ENCODE assay signal across 13 mouse cellular contexts in the genomic region with DNA sequence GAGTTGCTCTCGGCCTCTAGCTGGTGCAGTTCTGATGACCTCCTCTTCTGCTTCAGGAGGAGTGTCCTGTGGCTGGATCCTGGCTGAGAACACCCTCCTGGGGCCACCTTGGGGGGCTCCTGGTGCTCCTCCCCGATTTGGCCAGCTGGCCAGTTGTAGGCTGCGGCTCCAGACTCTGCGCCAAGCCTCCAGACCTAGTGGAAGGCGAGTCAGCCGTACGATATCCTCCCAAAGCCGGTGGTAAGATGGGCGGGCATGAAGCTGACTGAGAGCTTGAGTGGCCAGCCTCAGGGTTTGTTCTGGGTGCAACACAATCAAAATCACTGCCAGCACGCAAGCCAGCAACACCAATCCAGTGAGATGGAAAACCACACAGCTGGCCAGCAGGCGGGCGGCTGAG. TPM values are rescaled to one million over a fixed set of nuclear protein-coding genes. Genes with fewer than 3 reads are reported as not detected.
DNase-seq lines count a peak whose midpoint lies in the region; ATAC-seq and TF ChIP-seq lines count a peak whose summit lies in the region.
"Not testable (repeated sequence)": the region's sequence is repeated elsewhere in the genome, so short reads cannot be mapped to it uniquely, and the experiment has no call there.
"Had no signal": no experiment of that assay in that cellular context is flagged by ENCODE, and none has a peak within 500 bp of the region (broad histone marks: within the 10 kb centered on the region; RNA-seq: fewer than 3 reads in every experiment).

No protein-coding gene starts in this region.

- not testable (repeated sequence) for H3ac ChIP-seq in C2C12 (ENCODE audit: control insufficient read depth, insufficient read length, low read depth)

- H3K4me1 ChIP-seq in embryonic facial prominence, embryonic 11.5 days (ENCODE audit: control insufficient read depth, insufficient read depth, low read length) = peaks cover 19% of the 10 kb centered on the region
- peaks cover 52% of the 10 kb centered on the region for H3K4me1 ChIP-seq in forebrain, embryonic 15.5 days
- peaks cover 32% of the 10 kb centered on the region for H3K4me1 ChIP-seq in heart, postnatal 0 days (ENCODE audit: control insufficient read depth, insufficient read depth)
- H3K4me1 ChIP-seq in kidney, embryonic 14.5 days (ENCODE audit: control insufficient read depth, insufficient read depth, low read length) = peaks cover 35% of the 10 kb centered on the region
- H3K4me1 ChIP-seq in liver, embryonic 11.5 days (replicated peaks; ENCODE audit: control insufficient read depth, insufficient read depth, low read length) = peaks cover 38% of the 10 kb centered on the region
- H3K4me1 ChIP-seq in midbrain, embryonic 10.5 days = peaks cover 60% of the 10 kb centered on the region
- H3K4me1 ChIP-seq in neural tube, embryonic 15.5 days = peaks cover 52% of the 10 kb centered on the region

- peaks cover 11% of the 10 kb centered on the region for H3K36me3 ChIP-seq in C2C12 (ENCODE audit: control insufficient read depth, insufficient read depth)
- not testable (repeated sequence) for H3K36me3 ChIP-seq in embryonic facial prominence, embryonic 11.5 days (replicated peaks; ENCODE audit: control insufficient read depth, insufficient read depth, low read depth, low read length); forebrain, embryonic 15.5 days; heart, postnatal 0 days (replicated peaks; ENCODE audit: control insufficient read depth, insufficient read depth, low read length); neural tube, embryonic 15.5 days
- H3K36me3 ChIP-seq in kidney, embryonic 14.5 days (ENCODE audit: control insufficient read depth, insufficient read depth, low read length) = peaks cover 17% of the 10 kb centered on the region
- H3K36me3 ChIP-seq in liver, embryonic 11.5 days (ENCODE audit: control insufficient read depth, insufficient read depth, low read length) = peaks cover 11% of the 10 kb centered on the region
- peaks cover 36% of the 10 kb centered on the region for H3K36me3 ChIP-seq in midbrain, embryonic 10.5 days

- not testable (repeated sequence) for TF ChIP-seq EP300 in heart, postnatal 0 days (IDR thresholded peaks at IDR 0.05; ENCODE audit: low read depth)

- ATAC-seq in embryonic facial prominence, embryonic 11.5 days (replicated peaks; ENCODE audit: insufficient number of reproducible peaks, low FRiP score, low TSS enrichment, low read depth); forebrain, embryonic 15.5 days (replicated peaks); heart, postnatal 0 days (ENCODE audit: insufficient read depth, low read depth); kidney, embryonic 14.5 days (ENCODE audit: low FRiP score, low TSS enrichment); liver, embryonic 11.5 days (replicated peaks; ENCODE audit: low FRiP score); neural tube, embryonic 15.5 days (ENCODE audit: low FRiP score): not testable (repeated sequence)

- H3K79me2 ChIP-seq in C2C12 (ENCODE audit: control insufficient read depth, insufficient read depth) = peaks cover 55% of the 10 kb centered on the region

- not testable (repeated sequence) for DNase-seq in embryonic facial prominence, embryonic 11.5 days (ENCODE audit: low spot score); heart, postnatal 0 days (ENCODE audit: low spot score); liver, embryonic 11.5 days (ENCODE audit: low spot score); midbrain, embryonic 10.5 days (ENCODE audit: low spot score)

- H3K4me2 ChIP-seq in embryonic facial prominence, embryonic 11.5 days (ENCODE audit: low read depth, low read length) = peak overlapping the region; percentile 4; the same call in 1 of the 2 replicates
- H3K4me2 ChIP-seq in forebrain, embryonic 15.5 days (replicated peaks) = peak overlapping the region; percentile 51
- H3K4me2 ChIP-seq in heart, postnatal 0 days (ENCODE audit: low read depth, low read length) = peak overlapping the region; percentile 65; the same call in 1 of the 2 replicates
- peak overlapping the region; percentile 42 for H3K4me2 ChIP-seq in kidney, embryonic 14.5 days (replicated peaks; ENCODE audit: low read depth, low read length)
- H3K4me2 ChIP-seq in liver, embryonic 11.5 days = peak overlapping the region; percentile 61
- H3K4me2 ChIP-seq in neural tube, embryonic 15.5 days = peak overlapping the region; percentile 60

- 77% methylated on average over 10 of the region's 12 CpGs for WGBS in embryonic facial prominence, embryonic 11.5 days
- WGBS in forebrain, embryonic 15.5 days = 65% methylated on average over 10 of the region's 12 CpGs
- 51% methylated on average over 9 of the region's 12 CpGs for WGBS in heart, postnatal 0 days
- 64% methylated on average over 10 of the region's 12 CpGs for WGBS in kidney, embryonic 14.5 days
- 72% methylated on average over 9 of the region's 12 CpGs for WGBS in liver, embryonic 11.5 days
- 75% methylated on average over 10 of the region's 12 CpGs for WGBS in midbrain, embryonic 10.5 days
- 71% methylated on average over 10 of the region's 12 CpGs for WGBS in neural tube, embryonic 15.5 days

- H3K27me3 ChIP-seq in C2C12 (ENCODE audit: control insufficient read depth, insufficient read depth, insufficient read length); embryonic facial prominence, embryonic 11.5 days (ENCODE audit: control insufficient read depth, insufficient read depth, low read length); forebrain, embryonic 15.5 days; heart, postnatal 0 days (ENCODE audit: control insufficient read depth, insufficient read depth, low read length); kidney, embryonic 14.5 days (ENCODE audit: control insufficient read depth, insufficient read depth, low read length); liver, embryonic 11.5 days (replicated peaks; ENCODE audit: control insufficient read depth, insufficient read depth, low read length); midbrain, embryonic 10.5 days (ENCODE audit: low read depth, poor library complexity, severe bottlenecking); neural tube, embryonic 15.5 days (replicated peaks): not testable (repeated sequence)

- H3K9ac ChIP-seq in embryonic facial prominence, embryonic 11.5 days (replicated peaks; ENCODE audit: low read length); forebrain, embryonic 15.5 days (replicated peaks); heart, postnatal 0 days (replicated peaks; ENCODE audit: low read depth, low read length); kidney, embryonic 14.5 days (ENCODE audit: low read depth, low read length); liver, embryonic 11.5 days (ENCODE audit: low read depth, low read length); neural tube, embryonic 15.5 days (replicated peaks): not testable (repeated sequence)

- H3K9me3 ChIP-seq in embryonic facial prominence, embryonic 11.5 days (replicated peaks; ENCODE audit: control insufficient read depth, low read length); forebrain, embryonic 15.5 days; heart, postnatal 0 days (replicated peaks; ENCODE audit: control insufficient read depth, low read length); kidney, embryonic 14.5 days (ENCODE audit: control insufficient read depth, low read length); liver, embryonic 11.5 days (ENCODE audit: control insufficient read depth, low read length); midbrain, embryonic 10.5 days (replicated peaks); neural tube, embryonic 15.5 days (replicated peaks): not testable (repeated sequence)

- peaks cover 20% of the 10 kb centered on the region for H3K79me3 ChIP-seq in C2C12 (ENCODE audit: low read depth)

- peak overlapping the region; percentile 60 for H3K4me3 ChIP-seq in C2C12 (ENCODE audit: insufficient read depth, poor library complexity, severe bottlenecking)
- H3K4me3 ChIP-seq in embryonic facial prominence, embryonic 11.5 days (ENCODE audit: low read depth, low read length); forebrain, embryonic 15.5 days; heart, postnatal 0 days (ENCODE audit: low read depth, low read length); neural tube, embryonic 15.5 days (replicated peaks): not testable (repeated sequence)
- H3K4me3 ChIP-seq in kidney, embryonic 14.5 days (ENCODE audit: low read length) = peak overlapping the region; percentile 85; the same call in 1 of the 2 replicates
- H3K4me3 ChIP-seq in liver, embryonic 11.5 days (ENCODE audit: low read depth, low read length) = 0 out of 2 replicates have a peak overlapping the region, but pooled peaks have one; percentile 10
- H3K4me3 ChIP-seq in midbrain, embryonic 10.5 days = peak overlapping the region; percentile 92

- not testable (repeated sequence) for TF ChIP-seq CTCF in C2C12 (IDR thresholded peaks at IDR 0.05; ENCODE audit: control insufficient read depth, insufficient read depth, insufficient read length); heart, postnatal 0 days (IDR thresholded peaks at IDR 0.05; ENCODE audit: low read depth)

- H3K27ac ChIP-seq in embryonic facial prominence, embryonic 11.5 days (replicated peaks; ENCODE audit: low read depth, low read length); forebrain, embryonic 15.5 days (replicated peaks); heart, postnatal 0 days (ENCODE audit: low read depth); kidney, embryonic 14.5 days (ENCODE audit: low read depth, low read length); liver, embryonic 11.5 days (ENCODE audit: low read depth, low read length); midbrain, embryonic 10.5 days (replicated peaks); neural tube, embryonic 15.5 days (replicated peaks): not testable (repeated sequence)

RNA-seq across cellular contexts. Expression of a gene that starts 1.4 kb away (rescaled TPM):
- polyA plus RNA-seq in C2C12 (2012; fragmentation: generic; extraction: Trizol) = 0.05 TPM
- polyA plus RNA-seq in embryonic facial prominence, embryonic 11.5 days (2014; fragmentation: Nextera tagmentation; extraction: Ambion mirVana) = 0.08 TPM in 1 of 2 replicates, not detected in the other
- 0.17 and 0.18 TPM in 2 replicates for polyA plus RNA-seq in forebrain, embryonic 15.5 days (2015; fragmentation: Nextera tagmentation; extraction: Ambion mirVana)
- not detected in 2 replicates for total RNA-seq in heart, postnatal 0 days (2014; rRNA removed; ENCODE audit: low replicate concordance)
- 0.10 TPM in 1 of 2 replicates, not detected in the other for polyA plus RNA-seq in heart, postnatal 0 days (2015; fragmentation: Nextera tagmentation; extraction: Ambion mirVana)
- polyA plus RNA-seq in kidney, embryonic 14.5 days (2014; fragmentation: Nextera tagmentation; extraction: Ambion mirVana) = 0.09 and 0.14 TPM in 2 replicates
- not detected in 2 replicates for polyA plus RNA-seq in liver, embryonic 11.5 days (2014; fragmentation: Nextera tagmentation; extraction: Ambion mirVana)
- 0.35 and 0.63 TPM in 2 replicates for polyA plus RNA-seq in midbrain, embryonic 10.5 days (2016; fragmentation: Nextera tagmentation; extraction: Ambion mirVana)
- polyA plus RNA-seq in neural tube, embryonic 15.5 days (2015; fragmentation: Nextera tagmentation; extraction: Ambion mirVana) = 0.15 and 0.58 TPM in 2 replicates
- polyA plus RNA-seq: large intestine, adult 2 months; spleen, adult 2 months had no signal

RNA-seq across cellular contexts. Expression of a gene that starts 1.4 kb away (rescaled TPM):
- polyA plus RNA-seq in C2C12 (2012; fragmentation: generic; extraction: Trizol) = 52.6 TPM
- 59.5 and 65.9 TPM in 2 replicates for polyA plus RNA-seq in embryonic facial prominence, embryonic 11.5 days (2014; fragmentation: Nextera tagmentation; extraction: Ambion mirVana)
- polyA plus RNA-seq in forebrain, embryonic 15.5 days (2015; fragmentation: Nextera tagmentation; extraction: Ambion mirVana) = 39.9 and 40.1 TPM in 2 replicates
- total RNA-seq in heart, postnatal 0 days (2014; rRNA removed; ENCODE audit: low replicate concordance) = 13.0 and 16.6 TPM in 2 replicates
- polyA plus RNA-seq in heart, postnatal 0 days (2015; fragmentation: Nextera tagmentation; extraction: Ambion mirVana) = 13.7 and 14.1 TPM in 2 replicates
- 51.1 and 78.4 TPM in 2 replicates for polyA plus RNA-seq in kidney, embryonic 14.5 days (2014; fragmentation: Nextera tagmentation; extraction: Ambion mirVana)
- 61.1 and 62.3 TPM in 2 replicates for polyA plus RNA-seq in liver, embryonic 11.5 days (2014; fragmentation: Nextera tagmentation; extraction: Ambion mirVana)
- 81.3 and 81.5 TPM in 2 replicates for polyA plus RNA-seq in midbrain, embryonic 10.5 days (2016; fragmentation: Nextera tagmentation; extraction: Ambion mirVana)
- 33.7 and 42.5 TPM in 2 replicates for polyA plus RNA-seq in neural tube, embryonic 15.5 days (2015; fragmentation: Nextera tagmentation; extraction: Ambion mirVana)

RNA-seq across cellular contexts. Expression of a gene that starts 4.9 kb away (rescaled TPM):
- 0.15 TPM for polyA plus RNA-seq in C2C12 (2012; fragmentation: generic; extraction: Trizol)
- polyA plus RNA-seq in embryonic facial prominence, embryonic 11.5 days (2014; fragmentation: Nextera tagmentation; extraction: Ambion mirVana) = 0.53 and 0.56 TPM in 2 replicates
- 2.2 and 3.6 TPM in 2 replicates for polyA plus RNA-seq in forebrain, embryonic 15.5 days (2015; fragmentation: Nextera tagmentation; extraction: Ambion mirVana)
- 9.0 TPM in 2 replicates for total RNA-seq in heart, postnatal 0 days (2014; rRNA removed; ENCODE audit: low replicate concordance)
- polyA plus RNA-seq in heart, postnatal 0 days (2015; fragmentation: Nextera tagmentation; extraction: Ambion mirVana) = 4.1 and 4.5 TPM in 2 replicates
- 4.6 and 5.4 TPM in 2 replicates for polyA plus RNA-seq in kidney, embryonic 14.5 days (2014; fragmentation: Nextera tagmentation; extraction: Ambion mirVana)
- 0.13 and 0.26 TPM in 2 replicates for polyA plus RNA-seq in liver, embryonic 11.5 days (2014; fragmentation: Nextera tagmentation; extraction: Ambion mirVana)
- polyA plus RNA-seq in midbrain, embryonic 10.5 days (2016; fragmentation: Nextera tagmentation; extraction: Ambion mirVana) = 0.29 and 0.93 TPM in 2 replicates
- polyA plus RNA-seq in neural tube, embryonic 15.5 days (2015; fragmentation: Nextera tagmentation; extraction: Ambion mirVana) = 5.8 and 9.3 TPM in 2 replicates

RNA-seq across cellular contexts. Expression of a gene that starts 10.4 kb away (rescaled TPM):
- 0.05 TPM for polyA plus RNA-seq in C2C12 (2012; fragmentation: generic; extraction: Trizol)
- 0.17 and 0.32 TPM in 2 replicates for polyA plus RNA-seq in embryonic facial prominence, embryonic 11.5 days (2014; fragmentation: Nextera tagmentation; extraction: Ambion mirVana)
- 0.18 and 0.23 TPM in 2 replicates for polyA plus RNA-seq in forebrain, embryonic 15.5 days (2015; fragmentation: Nextera tagmentation; extraction: Ambion mirVana)
- total RNA-seq in heart, postnatal 0 days (2014; rRNA removed; ENCODE audit: low replicate concordance) = not detected in 2 replicates
- not detected in 2 replicates for polyA plus RNA-seq in heart, postnatal 0 days (2015; fragmentation: Nextera tagmentation; extraction: Ambion mirVana)
- 0.14 TPM in 1 of 2 replicates, not detected in the other for polyA plus RNA-seq in kidney, embryonic 14.5 days (2014; fragmentation: Nextera tagmentation; extraction: Ambion mirVana)
- polyA plus RNA-seq in liver, embryonic 11.5 days (2014; fragmentation: Nextera tagmentation; extraction: Ambion mirVana) = 0.14 TPM in 1 of 2 replicates, not detected in the other
- 0.07 and 0.17 TPM in 2 replicates for polyA plus RNA-seq in midbrain, embryonic 10.5 days (2016; fragmentation: Nextera tagmentation; extraction: Ambion mirVana)
- 0.08 and 0.28 TPM in 2 replicates for polyA plus RNA-seq in neural tube, embryonic 15.5 days (2015; fragmentation: Nextera tagmentation; extraction: Ambion mirVana)
- total RNA-seq: gastrocnemius, postnatal 4 days; heart, postnatal 25 days; left cerebral cortex, postnatal 4 days had no signal
- polyA plus RNA-seq: large intestine, adult 2 months had no signal

RNA-seq across cellular contexts. Expression of a gene that starts 22.4 kb away (rescaled TPM):
- polyA plus RNA-seq in C2C12 (2012; fragmentation: generic; extraction: Trizol) = 21.7 TPM
- polyA plus RNA-seq in embryonic facial prominence, embryonic 11.5 days (2014; fragmentation: Nextera tagmentation; extraction: Ambion mirVana) = 18.3 and 20.1 TPM in 2 replicates
- polyA plus RNA-seq in forebrain, embryonic 15.5 days (2015; fragmentation: Nextera tagmentation; extraction: Ambion mirVana) = 11.3 and 13.1 TPM in 2 replicates
- 190 and 209 TPM in 2 replicates for total RNA-seq in heart, postnatal 0 days (2014; rRNA removed; ENCODE audit: low replicate concordance)
- 47.1 and 54.2 TPM in 2 replicates for polyA plus RNA-seq in heart, postnatal 0 days (2015; fragmentation: Nextera tagmentation; extraction: Ambion mirVana)
- polyA plus RNA-seq in kidney, embryonic 14.5 days (2014; fragmentation: Nextera tagmentation; extraction: Ambion mirVana) = 26.3 and 39.7 TPM in 2 replicates
- polyA plus RNA-seq in liver, embryonic 11.5 days (2014; fragmentation: Nextera tagmentation; extraction: Ambion mirVana) = 12.0 and 13.0 TPM in 2 replicates
- 12.0 and 13.7 TPM in 2 replicates for polyA plus RNA-seq in midbrain, embryonic 10.5 days (2016; fragmentation: Nextera tagmentation; extraction: Ambion mirVana)
- 17.3 and 22.6 TPM in 2 replicates for polyA plus RNA-seq in neural tube, embryonic 15.5 days (2015; fragmentation: Nextera tagmentation; extraction: Ambion mirVana)

Comparison
In these comparisons a context has a peak if more than half of its experiments do, and no peak if none do; other contexts are left out.
1. H3K4me2 ChIP-seq: peak in every context shown above with its lines; median percentile 65 in heart, postnatal 0 days; 61 in liver, embryonic 11.5 days; 60 in neural tube, embryonic 15.5 days; 51 in forebrain, embryonic 15.5 days; 42 in kidney, embryonic 14.5 days; 4 in embryonic facial prominence, embryonic 11.5 days.